Mouse (Mus musculus) embryonic facial prominence, embryonic 11.5 days (tissue): ENCODE results near the gene Hist2h2ab. TPM values are rescaled to one million over a fixed set of nuclear protein-coding genes. Genes with fewer than 3 reads are reported as not detected.
"Not testable (repeated sequence)": the region's sequence is repeated elsewhere in the genome, so short reads cannot be mapped to it uniquely, and the experiment has no call there.

ENCODE experiments used
- ATAC-seq: fragments of 200-750 bp; cut with Nextera tagmentation; replicated peaks from 2 replicates; pipeline ENCODE4 v1.8.0; 2017; ENCODE audit warnings: low read depth; ENCODE audit not compliant: insufficient number of reproducible peaks, low FRiP score, low TSS enrichment
- DNase-seq: peaks from one replicate; pipeline ENCODE4 v3.0.0-alpha.2; 2015; ENCODE audit warnings: low spot score
- H3K27ac ChIP-seq: fragments of 300-500 bp; sonication (generic); replicated peaks from 2 replicates; pipeline ENCODE4 v1.5.1; 2014; ENCODE audit warnings: mild to moderate bottlenecking, low read depth, low read length, control low read depth
- H3K27me3 ChIP-seq: fragments of 300-500 bp; sonication (generic); 2 replicates; pipeline ENCODE4 v1.6.1; 2014; ENCODE audit warnings: mild to moderate bottlenecking, low read length, moderate library complexity, mixed read lengths; ENCODE audit not compliant: control insufficient read depth, insufficient read depth
- H3K36me3 ChIP-seq: fragments of 300-500 bp; sonication (generic); replicated peaks from 2 replicates; pipeline ENCODE4 v1.6.1; 2014; ENCODE audit warnings: low read depth, mild to moderate bottlenecking, low read length, moderate library complexity, mixed read lengths; ENCODE audit not compliant: control insufficient read depth, insufficient read depth
- H3K4me1 ChIP-seq: fragments of 300-500 bp; sonication (generic); 2 replicates; pipeline ENCODE4 v1.6.1; 2014; ENCODE audit warnings: low read length, mixed read lengths; ENCODE audit not compliant: control insufficient read depth, insufficient read depth
- H3K4me2 ChIP-seq: fragments of 300-500 bp; sonication (generic); 2 replicates; pipeline ENCODE4 v1.6.1; 2014; ENCODE audit warnings: low read depth, mild to moderate bottlenecking, control low read depth, low read length, moderate library complexity
- H3K4me3 ChIP-seq: fragments of 300-500 bp; sonication (generic); 2 replicates; pipeline ENCODE4 v1.5.1; 2014; ENCODE audit warnings: low read depth, low read length, control low read depth
- H3K9ac ChIP-seq: fragments of 300-500 bp; sonication (generic); replicated peaks from 2 replicates; pipeline ENCODE4 v1.6.1; 2014; ENCODE audit warnings: mild to moderate bottlenecking, control low read depth, low read length
- H3K9me3 ChIP-seq: fragments of 300-500 bp; sonication (generic); replicated peaks from 2 replicates; pipeline ENCODE4 v1.6.1; 2016; ENCODE audit warnings: mild to moderate bottlenecking, low read length, inconsistent platforms, mixed read lengths; ENCODE audit not compliant: control insufficient read depth
- WGBS: fragments of 180-500 bp; shearing (Covaris S2); extraction: QIAGEN DNeasy Blood & Tissue Kit; methylation state at CpG from one replicate; pipeline ENCODE4 v1.1.7; 2014; 5-methylcytosine and 5-hydroxymethylcytosine counted together
- polyA plus RNA-seq: library from polyadenylated mRNA; unstranded; fragments of >200 nt; fragmentation: Nextera tagmentation; extraction: Ambion mirVana; gene quantifications from 2 replicates; pipeline ENCODE4 v1.2.1, GENCODE M21; 2014

The Hist2h2ab gene
- polyA plus RNA-seq, 1 experiment from 2014 or later, result not detected

- H3K9me3 ChIP-seq, H3K36me3 ChIP-seq, H3K27me3 ChIP-seq, H3K4me1 ChIP-seq: not testable (repeated sequence)
- 0% methylated on average over 21 of the region's 88 CpGs for WGBS
- peak within 1 kb of the TSS; percentile 87 for H3K27ac ChIP-seq
- H3K9ac ChIP-seq, result peak within 1 kb of the TSS; percentile 77
- H3K4me2 ChIP-seq, result peak within 1 kb of the TSS; percentile 62
- ATAC-seq (peak; percentile 86), DNase-seq (peak; percentile 69)
- peak within 1 kb of the TSS; percentile 37 for H3K4me3 ChIP-seq
Measured at GRCm38 (mm10) chr3:96245003-96245886, 25.6 kb downstream of the Hist2h2ab start, which contains the start of gene Hist2h2aa1. Gene Hist2h2aa1 (plus strand): TSS chr3:96245497.

GRCm38 (mm10) chr3:96246018-96246417 is 26.4 kb downstream of the Hist2h2ab start:
- H3K27me3 ChIP-seq, H3K36me3 ChIP-seq, H3K9ac ChIP-seq, H3K4me2 ChIP-seq, H3K9me3 ChIP-seq, DNase-seq, H3K4me1 ChIP-seq, ATAC-seq, H3K4me3 ChIP-seq: not testable (repeated sequence)
- H3K27ac ChIP-seq, result peak overlapping the region; percentile 65; the same call in 1 of the 2 replicates
- WGBS, result 0% methylated on average over 9 of the region's 21 CpGs

DNA sequence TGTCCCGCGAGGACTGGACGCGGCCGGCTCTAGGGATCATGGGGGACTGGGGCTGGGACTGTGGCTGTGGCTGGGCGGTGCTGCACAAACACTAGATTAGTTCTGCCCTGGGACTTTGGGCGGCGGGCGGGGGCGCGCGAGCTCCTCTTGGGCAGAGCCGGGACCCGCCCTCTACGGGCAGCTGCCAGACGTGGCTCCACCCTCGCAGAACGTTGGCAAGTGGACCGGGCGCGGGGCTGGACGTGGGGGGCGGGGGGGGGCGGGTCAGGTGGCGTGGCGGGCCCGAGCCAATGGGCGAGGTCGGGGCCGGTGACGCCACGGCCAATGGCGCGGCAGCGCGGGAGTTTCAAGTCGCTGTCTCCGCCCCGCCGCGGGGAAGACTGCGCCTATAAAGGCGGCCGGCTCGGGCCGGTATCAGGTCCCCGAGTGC is 26.8 kb downstream of the Hist2h2ab start, which contains the start of gene Hist2h3c1:
Gene Hist2h3c1, plus strand, starts transcription at position 259 of the 430 bp plus-strand sequence.
- Histone ChIP-seq H3K9ac (peak within 1 kb of the TSS; percentile 65), H3K27ac (peak within 1 kb of the TSS; percentile 72), H3K4me3 (peak within 1 kb of the TSS; percentile 48), H3K4me2 (peak within 1 kb of the TSS; percentile 52)
- peak; percentile 94 for ATAC-seq
- not testable (repeated sequence) for H3K36me3 ChIP-seq, DNase-seq, H3K27me3 ChIP-seq, H3K9me3 ChIP-seq, H3K4me1 ChIP-seq
- 0% methylated on average over 3 of the region's 47 CpGs for WGBS

GRCm38 (mm10) chr3:96247356-96248140 is 27.9 kb downstream of the Hist2h2ab start:
- peak; percentile 56 for DNase-seq
- H3K9me3 ChIP-seq, result no peaks in the 10 kb centered on the region
- H3K4me2 ChIP-seq, result peak overlapping the region; percentile 52
- peak overlapping the region; percentile 65 for H3K9ac ChIP-seq
- H3K4me3 ChIP-seq, result peak overlapping the region; percentile 48
- no peaks in the 10 kb centered on the region for H3K27me3 ChIP-seq
- WGBS, result 2% methylated on average over 11 of the region's 11 CpGs
- no peak for ATAC-seq
- no peaks in the 10 kb centered on the region for H3K36me3 ChIP-seq
- H3K4me1 ChIP-seq, result no peaks in the 10 kb centered on the region; the same call in 1 of the 2 replicates
- peak overlapping the region; percentile 72 for H3K27ac ChIP-seq

DNA sequence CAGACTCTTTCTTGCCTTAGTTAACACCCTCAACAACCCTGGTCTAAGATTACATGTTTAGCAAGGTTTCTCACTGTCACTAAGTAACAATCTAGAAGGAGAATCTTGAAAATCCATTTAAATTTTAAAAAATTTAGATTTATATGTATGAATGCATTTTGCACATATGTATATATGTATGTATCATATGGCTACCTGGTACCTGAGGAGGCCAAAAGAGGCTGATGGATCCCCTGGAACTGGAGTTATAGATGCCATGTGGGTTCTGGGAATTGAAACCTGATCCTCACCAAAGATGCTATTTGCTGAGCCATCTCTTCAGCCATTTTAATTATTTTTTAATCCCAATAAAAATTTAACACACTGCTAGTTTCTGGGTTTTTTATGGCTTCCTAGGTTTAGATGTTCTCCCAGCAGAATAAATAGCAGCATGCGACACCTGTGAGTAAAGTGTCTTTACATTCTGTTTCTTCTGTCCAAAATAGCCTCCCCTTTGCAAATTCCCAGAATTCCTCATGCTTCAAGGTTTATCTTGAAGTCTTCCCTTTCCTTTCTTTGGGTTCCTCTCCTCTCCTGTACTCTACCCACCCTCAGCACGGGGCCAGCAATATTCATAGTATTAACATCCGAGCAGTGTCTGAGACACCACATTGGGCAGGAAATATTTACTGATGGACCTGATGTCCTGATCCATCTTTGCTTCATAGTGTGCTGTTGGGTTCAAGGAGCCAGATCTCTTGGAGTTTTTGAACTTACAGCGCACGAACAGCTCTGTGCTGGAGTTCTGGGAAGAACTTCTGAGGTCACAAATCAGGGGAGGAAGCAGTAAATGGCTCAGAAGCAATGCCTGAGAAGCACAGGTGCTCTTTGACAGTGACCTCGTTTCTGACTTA is 28.7 kb downstream of the Hist2h2ab start:
- peak; percentile 54 for DNase-seq
- ATAC-seq, result no peak
- no peaks in the 10 kb centered on the region for H3K9me3 ChIP-seq
- 0 out of 2 replicates have a peak overlapping the region, but pooled peaks have one; percentile 28 for H3K27ac ChIP-seq
- H3K27me3 ChIP-seq, result no peaks in the 10 kb centered on the region
- peak overlapping the region; percentile 48 for H3K4me3 ChIP-seq
- no peaks in the 10 kb centered on the region for H3K36me3 ChIP-seq
- peak overlapping the region; percentile 52 for H3K4me2 ChIP-seq
- WGBS, result 52% methylated on average over 6 of the region's 6 CpGs
- H3K9ac ChIP-seq, result peak overlapping the region; percentile 37; the same call in 1 of the 2 replicates
- H3K4me1 ChIP-seq, result no peaks in the 10 kb centered on the region; the same call in 1 of the 2 replicates

GRCm38 (mm10) chr3:96249034-96249345 is 29.3 kb downstream of the Hist2h2ab start:
- Histone ChIP-seq H3K4me1 (no peaks in the 10 kb centered on the region; the same call in 1 of the 2 replicates), H3K27ac (0 out of 2 replicates have a peak overlapping the region, but pooled peaks have one; percentile 28), H3K36me3 (no peaks in the 10 kb centered on the region), H3K4me2 (peak overlapping the region; percentile 23), H3K9me3 (no peaks in the 10 kb centered on the region), H3K4me3 (peak overlapping the region; percentile 48; the same call in 1 of the 2 replicates), H3K27me3 (no peaks in the 10 kb centered on the region), H3K9ac (no peak overlapping the region)
- WGBS, result 57% methylated on average over 4 of the region's 4 CpGs
- DNase-seq (no peak), ATAC-seq (no peak)

DNA sequence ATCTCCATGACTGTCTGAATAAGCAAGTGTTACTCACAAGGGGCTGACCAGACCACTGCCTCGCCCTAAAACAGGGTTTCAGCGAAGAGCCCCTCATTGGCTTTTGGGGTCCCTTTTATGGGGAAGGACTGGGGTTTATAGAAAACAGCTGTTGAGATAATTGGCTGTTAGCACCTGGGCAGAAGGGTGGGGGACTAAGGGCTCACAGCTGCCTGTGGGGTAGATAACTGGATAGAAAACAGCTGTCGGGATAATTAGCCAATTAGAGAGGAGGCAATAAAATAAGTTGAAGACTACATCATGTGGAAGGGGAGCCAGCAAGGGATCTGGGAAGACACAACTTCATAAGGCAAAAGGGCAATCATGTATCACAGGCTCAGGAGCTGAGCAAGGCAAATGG is 31.2 kb downstream of the Hist2h2ab start:
- no peaks in the 10 kb centered on the region for H3K4me1 ChIP-seq
- H3K9ac ChIP-seq, result no peak overlapping the region
- H3K27ac ChIP-seq, result no peak overlapping the region
- DNase-seq, result no peak
- H3K9me3 ChIP-seq, result no peaks in the 10 kb centered on the region
- H3K36me3 ChIP-seq, result no peaks in the 10 kb centered on the region
- H3K27me3 ChIP-seq, result no peaks in the 10 kb centered on the region
- no peak overlapping the region for H3K4me3 ChIP-seq
- no peak for ATAC-seq
- H3K4me2 ChIP-seq, result no peak overlapping the region
- 59% methylated on average over 3 of the region's 3 CpGs for WGBS
